Mouse (Mus musculus): ENCODE results near the gene Jmy.

- no peak for TF ChIP-seq CTCF (IDR thresholded peaks at IDR 0.05; ENCODE audit: control insufficient read depth, insufficient read depth, insufficient replicate concordance, low read depth, low read length)
- TF ChIP-seq POLR2A (IDR thresholded peaks at IDR 0.05; ENCODE audit: control insufficient read depth, low read depth, low read length) = no peak
Observed at GRCm38 (mm10) chr13:93406855-93407254, 92.8 kb downstream of the Jmy start.

Data from testis, adult 2 months (tissue).